Mouse (Mus musculus): ENCODE data around the gene Rpgr.

DNA sequence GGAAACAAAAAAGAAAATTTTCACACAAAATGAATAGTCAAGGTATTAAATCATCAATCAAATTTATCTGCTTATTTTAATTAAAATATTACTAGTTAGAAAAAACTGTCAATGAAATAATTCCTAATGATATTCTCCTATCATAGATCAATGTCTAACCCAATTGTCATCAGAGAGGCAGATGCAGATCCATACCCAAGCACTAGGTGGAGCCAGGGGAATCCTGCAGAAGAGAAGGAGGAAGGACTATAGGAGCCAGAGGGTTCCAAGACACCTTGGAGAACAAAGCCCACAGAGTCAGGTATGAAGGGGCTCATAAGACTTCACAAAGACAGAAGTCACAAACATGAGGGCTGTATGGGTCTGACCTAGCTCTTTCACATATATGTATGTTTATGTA lies 182.1 kb downstream of the Rpgr start:
- no peak for TF ChIP-seq POLR2A (IDR thresholded peaks at IDR 0.05; ENCODE audit: low read depth, low read length)
- no peak for TF ChIP-seq CTCF (IDR thresholded peaks at IDR 0.05; ENCODE audit: extremely low read depth, insufficient read depth, insufficient read length, insufficient replicate concordance)
